Mouse (Mus musculus) left cerebral cortex, postnatal 14 days (tissue): ENCODE measurements around the gene Col7a1. TPM values are rescaled to one million over a fixed set of nuclear protein-coding genes. Genes with fewer than 3 reads are reported as not detected.

Source experiments
- DNase-seq, 2 experiments: peaks; one replicate each; pipeline ENCODE4 v3.0.0; 2021 to 2022; ENCODE audit warnings: low spot score in 2 of 2, mixed read lengths in 1 of 2
- intact Hi-C: fragments of 180-260 bp; cut with DNase I; formaldehyde crosslinking; loops from one replicate; pipeline ENCODE4 v1.15.1; 2025
- microRNA-seq, 2 experiments: library from miRNA; unstranded; fragments of <30 nt; microRNA quantifications; one replicate each; pipeline ENCODE4 v1.2.0; 2022
- total RNA-seq, 2 experiments: library from RNA; stranded (reverse); gene quantifications; 2 replicates each; pipeline ENCODE4 v1.2.3; 2021

Col7a1 gene
- total RNA-seq, 2 experiments from 2014 or later, result 3.6 to 4.2 TPM

DNA sequence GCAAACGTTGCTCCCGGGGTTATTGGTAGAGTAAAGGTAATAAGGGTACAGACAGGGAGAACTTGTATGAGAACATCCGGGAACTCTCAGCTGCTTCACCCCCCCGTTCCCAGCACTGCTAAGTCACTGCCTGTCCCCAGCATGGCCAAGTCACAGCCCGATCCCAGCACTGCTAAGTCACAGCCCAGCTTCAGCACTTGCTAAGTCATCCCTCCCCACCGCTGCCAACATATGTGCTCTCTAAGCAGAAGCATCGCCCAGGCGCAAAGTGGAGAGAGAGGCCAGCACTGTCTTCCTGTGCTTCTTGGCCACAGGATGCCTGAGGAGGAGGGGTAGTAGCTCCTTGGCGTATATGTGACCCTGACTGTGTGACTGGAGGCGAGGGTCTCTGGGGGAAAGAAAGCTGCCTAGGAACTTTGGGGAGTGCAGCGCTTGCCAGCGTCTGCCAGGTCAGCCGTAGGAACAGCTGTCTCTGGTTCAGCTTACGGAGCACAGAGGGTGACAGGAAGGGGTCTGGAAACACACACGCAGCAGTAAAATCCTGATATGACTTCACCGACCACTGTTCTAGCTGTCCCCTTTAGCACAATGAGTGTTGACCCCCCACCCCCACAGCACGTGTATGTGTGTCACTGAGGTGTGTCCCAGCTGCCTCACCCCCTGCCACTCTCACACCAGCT is 56.4 kb downstream of the Col7a1 start:
- intact Hi-C loops, result no loop called here

DNA sequence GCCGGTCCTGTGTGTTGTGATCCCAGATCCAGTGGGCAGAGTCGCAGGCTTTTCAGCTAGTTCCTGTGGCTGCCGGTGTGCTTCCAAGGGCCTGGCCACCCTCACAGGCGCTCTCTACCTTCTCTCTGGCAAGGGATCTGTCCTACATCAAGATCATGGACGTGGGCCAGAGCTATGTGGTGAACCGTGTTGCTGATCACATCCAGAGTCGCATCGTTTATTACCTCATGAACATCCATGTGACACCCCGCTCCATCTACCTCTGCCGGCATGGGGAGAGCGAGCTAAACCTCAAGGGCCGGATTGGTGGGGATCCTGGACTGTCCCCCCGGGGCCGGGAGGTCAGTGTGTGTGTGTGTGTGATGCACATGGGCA is 56.9 kb downstream of the Col7a1 start:
- no peak for DNase-seq
- intact Hi-C loops, result no loop called here

More for the DNA sequence above, 56.4 kb downstream of the Col7a1 start:
- DNase-seq, result peak; percentile 50 to 66

DNA sequence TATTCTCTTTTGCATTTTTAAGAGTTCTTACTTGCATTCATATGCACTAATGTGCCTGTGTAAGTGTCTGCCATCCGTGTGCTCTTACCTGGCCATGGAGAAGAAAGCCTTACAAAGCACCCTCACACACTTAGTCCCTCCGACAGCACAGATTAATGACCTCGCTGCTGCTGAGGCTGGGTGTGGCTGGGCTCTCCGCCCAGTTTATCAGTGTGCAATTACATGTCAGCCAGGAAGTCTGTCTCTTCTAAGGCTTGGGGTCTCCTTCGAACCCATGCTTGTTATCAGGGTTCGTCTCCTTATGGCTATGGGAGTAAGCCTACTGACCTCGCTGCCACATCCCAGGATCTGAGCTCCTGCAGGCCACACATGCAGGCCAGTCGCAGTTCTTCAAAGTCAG is 62.0 kb downstream of the Col7a1 start:
- intact Hi-C loops, result no loop called here
- no peak for DNase-seq

DNA sequence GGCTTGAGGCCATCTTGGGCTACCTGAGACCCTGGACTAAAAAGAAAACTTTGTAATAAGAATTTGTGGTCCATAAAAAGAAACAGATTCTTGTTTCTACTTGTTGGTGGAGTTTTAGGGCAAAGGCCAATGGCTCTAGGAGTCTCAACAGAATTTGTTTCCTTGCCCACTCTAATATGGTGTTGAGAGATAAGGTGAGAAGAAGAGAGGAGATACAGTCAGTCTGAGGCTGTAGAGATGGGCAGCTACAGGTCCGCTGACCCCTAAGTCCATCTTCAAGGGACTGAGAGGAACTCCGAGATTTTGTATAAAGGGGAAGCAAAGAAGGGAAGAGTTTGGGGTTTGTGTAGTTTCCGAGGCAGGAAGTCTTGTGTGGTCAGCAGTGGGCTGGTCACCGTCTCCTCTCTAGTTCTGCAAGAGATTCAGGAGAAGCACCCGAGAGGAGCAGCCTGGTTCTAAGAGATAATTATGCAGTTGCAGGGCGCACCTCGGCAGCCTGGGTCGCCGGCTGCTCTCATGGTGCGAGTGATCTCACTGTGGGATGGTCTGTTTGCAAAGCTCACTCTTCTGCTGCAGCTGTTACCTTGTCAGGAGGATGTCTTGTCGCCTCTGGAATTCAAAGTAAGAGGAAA is 63.7 kb downstream of the Col7a1 start:
- intact Hi-C loops, result no loop called here
- DNase-seq, result no peak

DNA sequence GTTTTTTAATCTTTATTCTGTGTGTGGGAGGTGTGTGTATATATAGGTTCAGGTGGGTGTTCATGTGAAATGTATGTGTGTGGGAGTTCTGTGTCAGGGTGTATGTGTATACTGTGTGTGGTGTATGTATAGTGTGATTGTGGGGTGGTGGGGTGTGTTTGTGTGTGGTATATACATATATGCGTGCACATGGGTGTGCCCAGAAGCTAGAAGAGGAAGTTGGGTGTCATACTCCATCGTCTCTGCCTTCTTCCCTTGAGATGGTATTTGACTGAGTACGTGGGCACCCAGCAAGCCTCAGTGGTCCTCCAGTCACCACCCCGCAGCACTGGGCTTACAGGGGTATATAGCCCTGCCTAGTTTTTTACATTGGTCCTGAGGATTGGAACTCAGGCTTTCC is 68.0 kb downstream of the Col7a1 start:
- peak in 1 of 2 experiments; percentile 1 for DNase-seq
- intact Hi-C loops, result no loop called here

DNA sequence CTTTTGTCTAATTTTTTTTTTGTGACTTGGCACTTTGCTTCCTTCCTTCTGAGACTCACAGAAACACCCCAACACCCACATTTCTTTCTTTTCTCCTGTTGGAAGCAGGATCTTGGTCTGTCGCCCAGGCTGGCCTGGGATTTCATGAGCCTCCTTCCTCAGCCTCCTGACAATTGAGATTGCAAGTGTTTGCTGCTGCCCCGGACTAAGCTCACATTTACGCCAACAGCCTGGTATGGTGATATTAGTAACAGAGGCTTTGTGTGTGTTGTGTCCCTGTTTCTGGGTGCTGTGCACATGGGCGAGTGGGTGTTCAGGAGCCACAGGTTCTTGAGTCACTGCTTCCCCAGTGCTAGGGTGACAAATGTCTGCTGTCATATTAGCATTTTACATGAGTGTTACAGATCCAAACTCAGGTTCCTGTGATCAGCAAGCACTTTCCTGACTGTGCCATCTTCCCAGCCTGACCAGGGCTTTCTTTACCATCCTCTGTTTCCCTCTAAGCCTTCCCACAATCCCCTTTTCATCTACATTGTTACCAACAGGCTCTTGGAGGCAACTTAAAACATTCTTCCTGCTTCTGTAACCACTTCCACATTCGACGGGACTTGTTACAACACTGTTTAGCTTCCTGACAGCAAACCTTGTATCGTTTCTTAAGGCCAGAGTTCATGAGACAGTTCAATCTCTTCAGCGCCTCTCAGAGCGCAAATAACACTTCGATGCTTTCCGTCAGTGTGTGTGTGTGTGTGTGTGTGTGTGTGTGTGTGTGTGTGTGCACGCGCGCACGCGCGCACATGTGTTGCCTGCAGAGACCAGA is 69.7 kb downstream of the Col7a1 start:
- intact Hi-C loops, result no loop called here

DNA sequence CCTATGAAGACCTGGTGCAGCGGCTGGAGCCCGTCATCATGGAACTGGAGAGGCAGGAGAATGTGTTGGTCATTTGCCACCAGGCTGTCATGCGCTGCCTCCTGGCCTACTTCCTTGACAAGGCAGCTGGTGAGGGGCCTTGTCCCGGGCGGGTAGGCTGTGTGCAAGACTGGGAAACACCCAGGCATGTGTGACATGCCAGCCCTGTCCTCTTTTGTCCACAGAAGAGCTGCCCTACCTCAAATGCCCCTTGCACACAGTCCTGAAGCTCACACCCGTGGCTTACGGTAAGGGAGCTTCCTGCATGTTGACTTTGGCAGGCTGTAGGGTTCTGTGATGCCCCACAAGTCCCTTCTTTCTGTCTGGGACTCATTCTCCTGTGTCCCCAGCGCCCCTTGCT is 74.1 kb downstream of the Col7a1 start:
- no peak for DNase-seq
- intact Hi-C loops, result no loop called here

More for the DNA sequence above, 69.7 kb downstream of the Col7a1 start:
- DNase-seq, result peak in 1 of 2 experiments; percentile 65

DNA sequence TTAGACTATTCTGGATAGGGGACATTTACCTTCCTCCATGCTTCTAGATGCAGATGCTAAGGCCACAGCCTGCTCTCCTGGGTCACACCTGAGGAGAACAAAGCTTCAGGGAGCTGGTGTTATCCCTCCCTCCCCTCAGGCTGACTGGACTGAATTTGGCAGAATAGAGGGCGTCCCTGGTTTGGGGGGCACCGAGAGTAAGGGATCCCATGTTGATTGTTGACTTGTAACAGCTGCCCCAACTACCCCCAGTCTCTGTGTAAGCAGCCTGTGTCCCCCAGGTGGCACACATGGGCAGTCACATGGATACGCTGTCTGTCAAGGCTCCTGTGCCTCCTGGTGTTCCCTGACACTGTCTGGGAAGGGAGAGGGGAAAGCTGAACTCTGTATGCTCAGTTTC is 75.0 kb downstream of the Col7a1 start:
- intact Hi-C loops, result no loop called here
- DNase-seq, result no peak

DNA sequence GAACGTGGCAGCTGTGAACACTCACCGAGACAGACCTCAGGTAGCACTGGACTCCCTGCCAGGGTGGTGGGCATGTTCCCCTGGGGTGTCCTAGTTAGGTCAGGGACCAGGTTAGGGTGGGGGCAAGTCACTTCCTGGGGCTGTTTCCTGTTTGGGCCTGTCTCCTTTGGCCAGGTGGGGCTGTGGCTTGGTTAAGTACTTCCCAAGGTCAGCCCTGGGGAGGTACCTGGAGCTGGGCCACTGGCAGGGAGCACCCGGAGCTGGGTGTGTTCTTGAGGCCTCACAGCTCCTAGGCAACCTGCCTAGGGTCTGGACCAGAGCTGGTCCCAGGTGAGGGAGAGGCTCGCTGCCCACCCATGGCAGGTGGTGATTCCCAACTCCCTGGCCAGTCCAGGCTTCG is 75.5 kb downstream of the Col7a1 start:
- no peak for DNase-seq
- intact Hi-C loops, result no loop called here

DNA sequence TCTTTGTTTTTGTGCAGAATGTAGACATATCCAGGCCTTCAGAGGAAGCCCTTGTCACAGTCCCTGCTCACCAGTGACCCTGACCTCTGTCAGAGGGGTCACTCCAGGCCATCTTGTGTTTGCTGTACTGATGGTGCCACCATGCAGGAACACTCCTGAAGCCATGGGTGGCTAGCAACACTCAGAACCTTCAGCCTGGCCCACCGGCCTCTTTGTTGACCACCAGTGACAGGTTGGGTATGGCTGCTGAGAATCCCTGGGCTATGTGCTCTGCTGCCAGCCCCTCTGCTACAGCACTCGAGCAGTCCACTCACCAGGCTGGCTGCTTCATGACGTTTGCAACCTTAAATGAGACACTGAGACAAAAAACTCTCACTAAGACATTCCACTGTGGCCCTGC is 76.9 kb downstream of the Col7a1 start:
- DNase-seq, result no peak
- intact Hi-C loops, result no loop called here

DNA sequence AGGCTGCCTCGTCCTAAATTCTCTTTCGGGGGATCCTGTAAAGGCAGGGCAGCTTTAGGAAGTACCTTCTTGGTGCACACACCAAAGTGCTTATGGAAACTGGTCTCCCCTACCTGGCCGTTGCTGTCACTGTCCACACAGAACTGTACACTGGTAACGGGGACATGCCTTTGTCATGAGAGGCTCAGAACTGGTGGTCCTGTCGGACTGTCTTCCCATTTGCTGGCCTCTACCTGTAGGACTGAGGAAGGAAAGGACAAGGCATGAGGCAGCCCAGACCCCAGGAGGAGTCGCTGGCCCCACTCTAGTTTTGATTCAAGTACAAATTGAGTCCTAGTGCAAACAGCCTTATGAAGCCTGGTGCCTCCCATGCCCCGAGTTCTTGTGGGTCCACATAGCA is 77.6 kb downstream of the Col7a1 start:
- intact Hi-C loops, result no loop called here

DNA sequence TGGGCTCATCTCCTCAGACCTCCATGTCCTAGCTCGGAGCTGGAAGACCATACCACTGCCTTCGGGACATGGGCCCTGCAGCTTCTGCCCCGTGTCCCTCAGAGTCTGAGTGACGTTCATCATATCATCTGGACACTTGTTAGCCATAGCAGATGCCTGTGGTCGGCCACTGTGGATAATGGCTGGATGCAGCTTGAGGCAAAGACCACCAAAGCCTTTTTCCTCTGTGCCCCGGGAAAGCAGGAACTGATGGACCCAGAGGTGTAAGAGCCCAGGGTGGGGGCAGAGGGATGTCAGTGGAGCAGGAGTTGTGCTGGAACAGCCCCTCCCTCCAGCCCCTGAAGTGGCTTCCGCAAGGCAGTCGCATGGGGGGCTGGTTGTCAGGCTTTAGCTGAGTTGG is 78.3 kb downstream of the Col7a1 start:
- no peak for DNase-seq
- intact Hi-C loops, result no loop called here

More for the DNA sequence above, 77.6 kb downstream of the Col7a1 start:
- DNase-seq, result no peak

DNA sequence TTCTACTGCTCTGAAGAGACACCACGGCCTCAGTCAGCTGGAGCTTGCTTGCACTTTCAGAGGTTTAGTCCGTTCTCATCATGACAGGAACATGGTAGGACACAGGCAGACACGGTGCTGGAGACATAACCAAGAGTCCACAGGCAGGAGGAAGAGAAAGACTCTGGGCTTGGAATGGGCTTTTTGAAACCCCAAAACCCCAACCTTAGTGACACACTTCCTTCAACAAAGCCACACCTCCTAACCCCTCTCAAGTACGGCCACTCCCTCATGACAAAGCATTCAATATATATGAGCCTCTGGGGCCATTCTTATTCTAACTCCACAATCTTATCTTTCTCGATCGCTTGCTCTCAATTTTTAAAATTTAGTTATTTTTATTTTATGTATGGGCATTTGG is 79.0 kb downstream of the Col7a1 start:
- intact Hi-C loops, result no loop called here
- no peak for DNase-seq

Small RNAs within 50 kb of the gene (microRNA-seq; reads per million reads assigned to microRNA genes)
- 0 reads per million in 2 experiments for gene Mir711

Other genes starting within 250 kb of the Col7a1 start
- gene Ip6k2, start 169.8 kb upstream of the Col7a1 start, total RNA-seq, result 100 to 1,000 TPM; 149 to 153 TPM
- gene Nckipsd, start 145.2 kb upstream of the Col7a1 start, total RNA-seq, result 10 to 100 TPM; 39.1 to 44.7 TPM
- 10 to 100 TPM; 50.7 to 55.3 TPM for gene Celsr3, start 127.3 kb upstream of the Col7a1 start, total RNA-seq
- 10 to 100 TPM; 30.4 to 33.2 TPM for gene Slc26a6, start 100.3 kb upstream of the Col7a1 start, total RNA-seq
- not detected for gene Tmem89, start 39.0 kb upstream of the Col7a1 start, total RNA-seq
- 100 to 1,000 TPM; 383 to 411 TPM for gene Uqcrc1, start 17.0 kb upstream of the Col7a1 start, total RNA-seq
- not detected for gene Ucn2, start 32.4 kb downstream of the Col7a1 start, total RNA-seq
- 10 to 100 TPM; 15.9 to 16.7 TPM for gene Pfkfb4, start 38.2 kb downstream of the Col7a1 start, total RNA-seq
- 10 to 100 TPM; 68.2 to 72.6 TPM for gene Shisa5, start 85.0 kb downstream of the Col7a1 start, total RNA-seq
- 10 to 100 TPM; 12.0 TPM for gene Trex1, start 106.1 kb downstream of the Col7a1 start, total RNA-seq
- 10 to 100 TPM; 28.1 to 29.0 TPM for gene Atrip, start 120.5 kb downstream of the Col7a1 start, total RNA-seq
- 1 to 10 TPM; 5.9 to 8.4 TPM for gene Ccdc51, start 128.9 kb downstream of the Col7a1 start, total RNA-seq
- 100 to 1,000 TPM; 368 to 387 TPM for gene Tma7, start 129.0 kb downstream of the Col7a1 start, total RNA-seq
- gene Plxnb1, start 141.8 kb downstream of the Col7a1 start, total RNA-seq, result 10 to 100 TPM; 67.2 to 69.8 TPM
- not detected for gene Fbxw21, start 208.5 kb downstream of the Col7a1 start, total RNA-seq
- gene Fbxw13, start 242.4 kb downstream of the Col7a1 start, total RNA-seq, result not detected